Mouse (Mus musculus): ENCODE results near the gene Tpsg1.

DNA sequence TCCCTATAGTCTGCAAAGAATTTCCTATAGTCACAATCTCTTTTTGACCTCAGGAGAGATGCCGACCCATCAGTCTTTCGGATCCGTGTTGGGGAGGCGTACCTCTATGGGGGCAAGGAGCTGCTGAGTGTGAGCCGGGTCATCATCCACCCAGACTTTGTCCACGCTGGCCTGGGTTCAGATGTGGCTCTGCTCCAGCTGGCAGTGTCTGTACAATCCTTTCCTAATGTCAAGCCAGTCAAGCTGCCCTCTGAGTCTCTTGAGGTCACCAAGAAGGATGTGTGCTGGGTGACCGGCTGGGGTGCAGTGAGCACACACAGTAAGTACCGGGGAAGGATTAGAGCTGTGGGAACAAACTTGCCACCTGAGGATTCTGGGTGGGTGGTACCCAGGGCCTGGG lies 48.3 kb upstream of the Tpsg1 start:
- TF ChIP-seq CTCF (IDR thresholded peaks at IDR 0.05; ENCODE audit: low read depth, low read length), result no peak
- TF ChIP-seq POLR2A (IDR thresholded peaks at IDR 0.05; ENCODE audit: insufficient read depth, low read length), result no peak

Data from ES-Bruce4 (cell line).